Mouse (Mus musculus): ENCODE data around the gene Ide. TPM values are rescaled to one million over a fixed set of nuclear protein-coding genes. Genes with fewer than 3 reads are reported as not detected.

Ide gene
- polyA plus RNA-seq, 1 experiment from 2014 or later = 37.3 TPM

DNA sequence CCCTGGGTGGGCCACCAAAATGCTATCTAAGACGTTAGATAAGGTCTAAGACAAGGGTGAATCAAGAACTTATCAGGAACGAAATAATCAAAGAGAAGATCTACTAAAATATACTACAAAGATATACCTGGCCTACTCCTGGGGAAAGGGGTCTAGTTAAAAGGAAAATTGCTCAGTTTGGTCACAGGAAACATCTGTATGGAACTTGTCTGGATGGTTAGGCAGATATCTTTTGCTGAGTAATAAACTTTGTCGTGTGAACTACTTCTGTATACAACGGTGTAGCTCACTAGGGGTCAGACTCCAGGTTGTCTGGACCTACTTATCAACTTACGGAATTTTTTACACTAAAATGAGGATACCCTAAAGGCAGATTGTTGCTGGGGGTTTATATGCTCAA is 22.4 kb upstream of the Ide start:
- TF ChIP-seq CTCF (IDR thresholded peaks at IDR 0.05; ENCODE audit: low read depth) = no peak
- ATAC-seq (replicated peaks; ENCODE audit: low FRiP score, low read depth) = no peak
- no peak for DNase-seq (ENCODE audit: low spot score)
- WGBS = 60% methylated on average over 5 of the region's 5 CpGs
- Histone ChIP-seq H3K4me1 (replicated peaks; ENCODE audit: insufficient read depth, low read length) (no peaks in the 10 kb centered on the region), H3K4me3 (replicated peaks; ENCODE audit: low read depth, low read length) (no peak overlapping the region), H3K27me3 (ENCODE audit: insufficient read depth, low read length) (no peaks in the 10 kb centered on the region), H3K27ac (no peak overlapping the region), H3K36me3 (ENCODE audit: insufficient read depth, low read length) (no peaks in the 10 kb centered on the region), H3K4me2 (ENCODE audit: low read length) (no peak overlapping the region), H3K9me3 (replicated peaks; ENCODE audit: low read length) (no peaks in the 10 kb centered on the region), H3K9ac (ENCODE audit: low read depth, low read length) (no peak overlapping the region)

DNA sequence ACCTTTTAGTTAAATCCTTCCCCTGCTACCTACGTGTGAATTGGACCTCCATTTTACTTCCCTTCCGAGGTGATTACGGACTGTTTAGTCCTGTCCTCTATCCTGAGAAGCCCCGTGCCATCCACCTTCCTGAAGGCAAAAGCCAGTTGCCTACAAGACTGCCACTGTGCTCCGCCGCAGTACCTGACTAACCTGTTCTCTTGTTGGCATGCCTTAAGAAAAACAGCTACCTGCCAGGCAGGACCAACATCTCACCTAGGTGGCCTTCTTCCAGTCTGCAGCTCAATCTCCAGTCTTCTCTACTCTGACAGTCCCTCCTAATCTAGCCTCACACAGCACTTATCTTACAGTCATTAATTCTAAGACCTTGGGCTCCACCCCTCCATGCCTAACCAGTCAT is 15.7 kb upstream of the Ide start:
- no peak for DNase-seq (ENCODE audit: low spot score)
- Histone ChIP-seq H3K4me1 (replicated peaks; ENCODE audit: insufficient read depth, low read length) (no peaks in the 10 kb centered on the region), H3K27ac (no peak overlapping the region), H3K9ac (ENCODE audit: low read depth, low read length) (no peak overlapping the region), H3K9me3 (replicated peaks; ENCODE audit: low read length) (0 out of 2 replicates have a peak, but pooled peaks cover 3% of the 10 kb centered on the region), H3K4me2 (ENCODE audit: low read length) (no peak overlapping the region), H3K4me3 (replicated peaks; ENCODE audit: low read depth, low read length) (no peak overlapping the region), H3K36me3 (ENCODE audit: insufficient read depth, low read length) (0 out of 2 replicates have a peak, but pooled peaks cover 5% of the 10 kb centered on the region), H3K27me3 (ENCODE audit: insufficient read depth, low read length) (no peaks in the 10 kb centered on the region)
- no peak for ATAC-seq (replicated peaks; ENCODE audit: low FRiP score, low read depth)
- 84% methylated on average over 6 of the region's 6 CpGs for WGBS
- TF ChIP-seq CTCF (IDR thresholded peaks at IDR 0.05; ENCODE audit: low read depth) = no peak

GRCm38 (mm10) chr19:37352756-37353155 is 15.1 kb upstream of the Ide start:
- DNase-seq (ENCODE audit: low spot score) (no peak), ATAC-seq (replicated peaks; ENCODE audit: low FRiP score, low read depth) (no peak)
- H3K9me3 ChIP-seq (replicated peaks; ENCODE audit: low read length) = 0 out of 2 replicates have a peak, but pooled peaks cover 3% of the 10 kb centered on the region
- TF ChIP-seq CTCF (IDR thresholded peaks at IDR 0.05; ENCODE audit: low read depth) = no peak
- no peak overlapping the region for H3K9ac ChIP-seq (ENCODE audit: low read depth, low read length)
- H3K27me3 ChIP-seq (ENCODE audit: insufficient read depth, low read length) = no peaks in the 10 kb centered on the region
- H3K4me3 ChIP-seq (replicated peaks; ENCODE audit: low read depth, low read length) = no peak overlapping the region
- H3K27ac ChIP-seq = no peak overlapping the region
- WGBS = 85% methylated on average over 3 of the region's 3 CpGs
- H3K4me1 ChIP-seq (replicated peaks; ENCODE audit: insufficient read depth, low read length) = no peaks in the 10 kb centered on the region
- 0 out of 2 replicates have a peak, but pooled peaks cover 5% of the 10 kb centered on the region for H3K36me3 ChIP-seq (ENCODE audit: insufficient read depth, low read length)
- H3K4me2 ChIP-seq (ENCODE audit: low read length) = no peak overlapping the region

- DNase-seq (ENCODE audit: low spot score) = no peak
- 0 out of 2 replicates have a peak, but pooled peaks cover 3% of the 10 kb centered on the region for H3K9me3 ChIP-seq (replicated peaks; ENCODE audit: low read length)
- H3K27ac ChIP-seq = no peak overlapping the region
- H3K4me2 ChIP-seq (ENCODE audit: low read length) = no peak overlapping the region
- no peak overlapping the region for H3K4me3 ChIP-seq (replicated peaks; ENCODE audit: low read depth, low read length)
- H3K4me1 ChIP-seq (replicated peaks; ENCODE audit: insufficient read depth, low read length) = no peaks in the 10 kb centered on the region
- TF ChIP-seq CTCF (IDR thresholded peaks at IDR 0.05; ENCODE audit: low read depth) = no peak
- no peak for ATAC-seq (replicated peaks; ENCODE audit: low FRiP score, low read depth)
- no peak overlapping the region for H3K9ac ChIP-seq (ENCODE audit: low read depth, low read length)
- H3K27me3 ChIP-seq (ENCODE audit: insufficient read depth, low read length) = no peaks in the 10 kb centered on the region
- 0 out of 2 replicates have a peak, but pooled peaks cover 5% of the 10 kb centered on the region for H3K36me3 ChIP-seq (ENCODE audit: insufficient read depth, low read length)
Observed at GRCm38 (mm10) chr19:37348952-37349351, 11.3 kb upstream of the Ide start.

GRCm38 (mm10) chr19:37348331-37348730 is 10.7 kb upstream of the Ide start:
- no peak for TF ChIP-seq CTCF (IDR thresholded peaks at IDR 0.05; ENCODE audit: low read depth)
- Histone ChIP-seq H3K4me3 (replicated peaks; ENCODE audit: low read depth, low read length) (no peak overlapping the region), H3K9me3 (replicated peaks; ENCODE audit: low read length) (0 out of 2 replicates have a peak, but pooled peaks cover 3% of the 10 kb centered on the region), H3K4me1 (replicated peaks; ENCODE audit: insufficient read depth, low read length) (no peaks in the 10 kb centered on the region), H3K27me3 (ENCODE audit: insufficient read depth, low read length) (no peaks in the 10 kb centered on the region), H3K27ac (no peak overlapping the region), H3K36me3 (ENCODE audit: insufficient read depth, low read length) (0 out of 2 replicates have a peak, but pooled peaks cover 5% of the 10 kb centered on the region), H3K9ac (ENCODE audit: low read depth, low read length) (no peak overlapping the region), H3K4me2 (ENCODE audit: low read length) (no peak overlapping the region)
- DNase-seq (ENCODE audit: low spot score) (no peak), ATAC-seq (replicated peaks; ENCODE audit: low FRiP score, low read depth) (no peak)
- 76% methylated on average over 10 of the region's 10 CpGs for WGBS

DNA sequence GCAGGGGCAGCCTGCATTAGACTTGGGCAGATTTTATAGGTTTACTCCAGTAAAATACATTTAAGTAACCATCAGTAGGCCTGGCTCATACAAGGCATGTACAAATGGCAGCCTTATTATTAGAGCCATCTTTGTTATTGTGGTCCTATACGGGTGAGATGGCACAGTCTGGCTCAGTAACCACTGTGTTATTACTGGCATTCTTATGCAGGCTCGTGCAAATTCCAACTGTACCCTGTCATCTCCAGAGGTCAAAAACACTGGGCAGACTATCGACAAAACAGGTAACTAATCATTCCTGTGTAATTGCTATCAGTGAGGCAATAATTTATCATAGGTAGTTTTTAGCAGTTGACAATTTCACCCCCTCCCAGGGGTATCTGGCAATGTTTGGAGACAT is 8.6 kb upstream of the Ide start:
- H3K9me3 ChIP-seq (replicated peaks; ENCODE audit: low read length) = no peaks in the 10 kb centered on the region
- 58% methylated on average over 3 of the region's 3 CpGs for WGBS
- H3K9ac ChIP-seq (ENCODE audit: low read depth, low read length) = no peak overlapping the region
- H3K4me3 ChIP-seq (replicated peaks; ENCODE audit: low read depth, low read length) = no peak overlapping the region
- H3K36me3 ChIP-seq (ENCODE audit: insufficient read depth, low read length) = no peaks in the 10 kb centered on the region
- no peak for TF ChIP-seq CTCF (IDR thresholded peaks at IDR 0.05; ENCODE audit: low read depth)
- no peaks in the 10 kb centered on the region for H3K27me3 ChIP-seq (ENCODE audit: insufficient read depth, low read length)
- ATAC-seq (replicated peaks; ENCODE audit: low FRiP score, low read depth) (no peak), DNase-seq (ENCODE audit: low spot score) (no peak)
- H3K4me1 ChIP-seq (replicated peaks; ENCODE audit: insufficient read depth, low read length) = no peaks in the 10 kb centered on the region
- no peak overlapping the region for H3K27ac ChIP-seq
- H3K4me2 ChIP-seq (ENCODE audit: low read length) = no peak overlapping the region

GRCm38 (mm10) chr19:37343899-37344298 is 6.2 kb upstream of the Ide start:
- 62% methylated on average over 5 of the region's 5 CpGs for WGBS
- Histone ChIP-seq H3K4me3 (replicated peaks; ENCODE audit: low read depth, low read length) (no peak overlapping the region), H3K4me1 (replicated peaks; ENCODE audit: insufficient read depth, low read length) (0 out of 2 replicates have a peak, but pooled peaks cover 4% of the 10 kb centered on the region), H3K36me3 (ENCODE audit: insufficient read depth, low read length) (no peaks in the 10 kb centered on the region), H3K4me2 (ENCODE audit: low read length) (no peak overlapping the region), H3K27me3 (ENCODE audit: insufficient read depth, low read length) (no peaks in the 10 kb centered on the region), H3K27ac (no peak overlapping the region), H3K9ac (ENCODE audit: low read depth, low read length) (no peak overlapping the region), H3K9me3 (replicated peaks; ENCODE audit: low read length) (no peaks in the 10 kb centered on the region)
- ATAC-seq (replicated peaks; ENCODE audit: low FRiP score, low read depth) (no peak; the same call in 1 of the 2 replicates), DNase-seq (ENCODE audit: low spot score) (no peak)
- TF ChIP-seq CTCF (IDR thresholded peaks at IDR 0.05; ENCODE audit: low read depth) = no peak
